ENCODE assay signal across 8 mouse cellular contexts in the genomic region with DNA sequence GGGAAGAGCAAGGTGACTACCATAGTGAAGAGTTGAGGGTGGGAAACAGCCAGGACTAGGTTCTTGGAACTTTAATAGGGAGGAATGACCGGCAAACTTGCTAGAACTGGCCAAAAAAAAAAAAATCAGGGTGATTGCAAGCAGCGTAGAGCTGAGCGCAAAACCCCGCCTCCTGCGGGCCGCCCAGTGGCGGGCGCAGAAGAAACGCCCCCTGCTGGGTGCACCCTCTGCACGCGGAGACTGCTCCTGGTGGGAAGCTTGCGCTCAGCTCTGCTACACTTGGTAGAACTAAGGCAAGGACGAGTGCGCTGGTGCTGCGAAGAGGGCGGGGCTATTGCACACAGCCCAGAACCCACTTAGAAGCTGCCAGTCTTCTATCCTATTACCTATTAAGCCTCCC. TPM values are rescaled to one million over a fixed set of nuclear protein-coding genes. Genes with fewer than 3 reads are reported as not detected.
DNase-seq lines count a peak whose midpoint lies in the region; ATAC-seq and TF ChIP-seq lines count a peak whose summit lies in the region.

No protein-coding gene starts in this region.

- peaks cover 57% of the 10 kb centered on the region for H3K4me1 ChIP-seq in heart, embryonic 13.5 days
- peaks cover 44% of the 10 kb centered on the region for H3K4me1 ChIP-seq in kidney, embryonic 16.5 days (ENCODE audit: insufficient read depth, low read length)
- peaks cover 10% of the 10 kb centered on the region for H3K4me1 ChIP-seq in lung, adult 2 months (ENCODE audit: control insufficient read depth, insufficient read depth, low read length)
- H3K4me1 ChIP-seq in neural tube, embryonic 13.5 days (replicated peaks): peaks cover 49% of the 10 kb centered on the region

- no peaks in the 10 kb centered on the region for H3K9me3 ChIP-seq in heart, embryonic 13.5 days
- no peaks in the 10 kb centered on the region for H3K9me3 ChIP-seq in kidney, embryonic 16.5 days (ENCODE audit: low read length)
- H3K9me3 ChIP-seq in neural tube, embryonic 13.5 days: no peaks in the 10 kb centered on the region

- no peak for TF ChIP-seq POLR2A in lung, adult 2 months (IDR thresholded peaks at IDR 0.05; ENCODE audit: borderline replicate concordance, extremely low read depth, low read depth, low read length)

- WGBS in heart, embryonic 13.5 days: under 1% methylated on average over 16 of the region's 16 CpGs
- WGBS in kidney, embryonic 16.5 days: 0% methylated on average over 16 of the region's 16 CpGs
- WGBS in lung, adult 2 months: 0% methylated on average over 16 of the region's 16 CpGs
- WGBS in neural tube, embryonic 13.5 days: under 1% methylated on average over 16 of the region's 16 CpGs

- H3K4me3 ChIP-seq in heart, embryonic 13.5 days: peak overlapping the region; percentile 45
- H3K4me3 ChIP-seq in kidney, embryonic 16.5 days (ENCODE audit: low read length): peak overlapping the region; percentile 38
- peak overlapping the region; percentile 47 for H3K4me3 ChIP-seq in lung, adult 2 months (replicated peaks; ENCODE audit: extremely low read depth, low read depth, low read length)
- H3K4me3 ChIP-seq in neural tube, embryonic 13.5 days: peak overlapping the region; percentile 18

- peak; percentile 62 for ATAC-seq in erythroblast, adult 5-6 weeks (replicated peaks; ENCODE audit: low FRiP score, poor library complexity, severe bottlenecking)
- ATAC-seq in heart, embryonic 13.5 days (ENCODE audit: extremely low read depth, insufficient number of reproducible peaks, low FRiP score, low TSS enrichment): peak; percentile 59
- ATAC-seq in kidney, embryonic 16.5 days (ENCODE audit: low FRiP score, low TSS enrichment): peak; percentile 84
- ATAC-seq in neural tube, embryonic 13.5 days (ENCODE audit: low read depth): 0 out of 2 replicates have a peak, but pooled peaks have one; percentile 42

- peak overlapping the region; percentile 73 for H3K9ac ChIP-seq in heart, embryonic 13.5 days
- peak overlapping the region; percentile 51 for H3K9ac ChIP-seq in kidney, embryonic 16.5 days (replicated peaks; ENCODE audit: low read length)
- no peak overlapping the region; the same call in 1 of the 2 replicates for H3K9ac ChIP-seq in neural tube, embryonic 13.5 days

- DNase-seq in A20 (ENCODE audit: low read depth, low spot score) (peak; percentile 90), adipocyte (ENCODE audit: low spot score) (peak; percentile 90)
- DNase-seq in lung, adult 2 months: peak; percentile 71
- DNase-seq in testis, postnatal 10 days (ENCODE audit: low spot score): peak; percentile 85

- H3K27me3 ChIP-seq in heart, embryonic 13.5 days (replicated peaks): peaks cover 96% of the 10 kb centered on the region
- H3K27me3 ChIP-seq in kidney, embryonic 16.5 days (ENCODE audit: insufficient read depth, low read length): peaks cover 61% of the 10 kb centered on the region
- peaks cover 95% of the 10 kb centered on the region for H3K27me3 ChIP-seq in neural tube, embryonic 13.5 days

- peak; percentile 48 for TF ChIP-seq CTCF in lung, adult 2 months (IDR thresholded peaks at IDR 0.05; ENCODE audit: insufficient read depth, low read length)

- H3K27ac ChIP-seq in heart, embryonic 13.5 days (replicated peaks): 0 out of 2 replicates have a peak overlapping the region, but pooled peaks have one; percentile 36
- peak overlapping the region; percentile 69 for H3K27ac ChIP-seq in kidney, embryonic 16.5 days (ENCODE audit: low read length)
- no peak overlapping the region for H3K27ac ChIP-seq in neural tube, embryonic 13.5 days (replicated peaks)

- H3K4me2 ChIP-seq in heart, embryonic 13.5 days: peak overlapping the region; percentile 73
- peak overlapping the region; percentile 57 for H3K4me2 ChIP-seq in kidney, embryonic 16.5 days (replicated peaks; ENCODE audit: low read depth, low read length)
- peak overlapping the region; percentile 44 for H3K4me2 ChIP-seq in neural tube, embryonic 13.5 days

- no peaks in the 10 kb centered on the region for H3K36me3 ChIP-seq in heart, embryonic 13.5 days
- H3K36me3 ChIP-seq in kidney, embryonic 16.5 days (ENCODE audit: insufficient read depth, low read length): no peaks in the 10 kb centered on the region
- no peaks in the 10 kb centered on the region for H3K36me3 ChIP-seq in neural tube, embryonic 13.5 days

RNA-seq across cellular contexts. Expression of a gene that starts 4.2 kb away (rescaled TPM):
- 59.6 and 67.9 TPM in 2 replicates for total RNA-seq in erythroblast, adult 5-6 weeks (2015; ENCODE audit: low replicate concordance)
- 13.0 and 63.6 TPM in 2 replicates for total RNA-seq in erythroblast, adult 5-6 weeks (2017; ENCODE audit: low replicate concordance)
- 230 and 374 TPM in 2 replicates for polyA plus RNA-seq in heart, embryonic 13.5 days (2015; fragmentation: Nextera tagmentation; extraction: Ambion mirVana)
- polyA plus RNA-seq in kidney, embryonic 16.5 days (2015; fragmentation: Nextera tagmentation; extraction: Ambion mirVana): 543 and 568 TPM in 2 replicates
- polyA plus RNA-seq in lung, adult 2 months (2012; rRNA removed): 417 and 493 TPM in 2 replicates
- 53.8 and 55.6 TPM in 2 replicates for polyA plus RNA-seq in neural tube, embryonic 13.5 days (2015; fragmentation: Nextera tagmentation; extraction: Ambion mirVana)

RNA-seq across cellular contexts. Expression of a gene that starts 10.7 kb away (rescaled TPM):
- total RNA-seq in erythroblast, adult 5-6 weeks (2015; ENCODE audit: low replicate concordance): 17.7 and 46.2 TPM in 2 replicates
- total RNA-seq in erythroblast, adult 5-6 weeks (2017; ENCODE audit: low replicate concordance): 11.3 and 34.4 TPM in 2 replicates
- 27.9 and 61.6 TPM in 2 replicates for polyA plus RNA-seq in heart, embryonic 13.5 days (2015; fragmentation: Nextera tagmentation; extraction: Ambion mirVana)
- polyA plus RNA-seq in kidney, embryonic 16.5 days (2015; fragmentation: Nextera tagmentation; extraction: Ambion mirVana): 143 and 167 TPM in 2 replicates
- polyA plus RNA-seq in lung, adult 2 months (2012; rRNA removed): 32.2 and 56.0 TPM in 2 replicates
- polyA plus RNA-seq in neural tube, embryonic 13.5 days (2015; fragmentation: Nextera tagmentation; extraction: Ambion mirVana): 9.5 and 12.0 TPM in 2 replicates

RNA-seq across cellular contexts. Expression of a gene that starts 30.7 kb away (rescaled TPM):
- not detected in 2 replicates for total RNA-seq in erythroblast, adult 5-6 weeks (2015; ENCODE audit: low replicate concordance)
- not detected in 2 replicates for total RNA-seq in erythroblast, adult 5-6 weeks (2017; ENCODE audit: low replicate concordance)
- 36.5 and 47.5 TPM in 2 replicates for polyA plus RNA-seq in heart, embryonic 13.5 days (2015; fragmentation: Nextera tagmentation; extraction: Ambion mirVana)
- 1.6 and 3.0 TPM in 2 replicates for polyA plus RNA-seq in kidney, embryonic 16.5 days (2015; fragmentation: Nextera tagmentation; extraction: Ambion mirVana)
- polyA plus RNA-seq in lung, adult 2 months (2012; rRNA removed): 1.4 and 1.6 TPM in 2 replicates
- polyA plus RNA-seq in neural tube, embryonic 13.5 days (2015; fragmentation: Nextera tagmentation; extraction: Ambion mirVana): 99.3 and 131 TPM in 2 replicates

RNA-seq across cellular contexts. Expression of a gene that starts 31.2 kb away (rescaled TPM):
- total RNA-seq in erythroblast, adult 5-6 weeks (2015; ENCODE audit: low replicate concordance): 6.5 and 6.9 TPM in 2 replicates
- total RNA-seq in erythroblast, adult 5-6 weeks (2017; ENCODE audit: low replicate concordance): 8.6 and 11.0 TPM in 2 replicates
- polyA plus RNA-seq in heart, embryonic 13.5 days (2015; fragmentation: Nextera tagmentation; extraction: Ambion mirVana): 58.0 and 65.9 TPM in 2 replicates
- 92.3 and 94.2 TPM in 2 replicates for polyA plus RNA-seq in kidney, embryonic 16.5 days (2015; fragmentation: Nextera tagmentation; extraction: Ambion mirVana)
- 10.7 and 15.9 TPM in 2 replicates for polyA plus RNA-seq in lung, adult 2 months (2012; rRNA removed)
- 56.1 and 59.9 TPM in 2 replicates for polyA plus RNA-seq in neural tube, embryonic 13.5 days (2015; fragmentation: Nextera tagmentation; extraction: Ambion mirVana)

RNA-seq across cellular contexts. Expression of a gene that starts 46.1 kb away (rescaled TPM):
- total RNA-seq in erythroblast, adult 5-6 weeks (2015; ENCODE audit: low replicate concordance): not detected in 2 replicates
- total RNA-seq in erythroblast, adult 5-6 weeks (2017; ENCODE audit: low replicate concordance): not detected in 2 replicates
- polyA plus RNA-seq in heart, embryonic 13.5 days (2015; fragmentation: Nextera tagmentation; extraction: Ambion mirVana): not detected in 2 replicates
- not detected in 2 replicates for polyA plus RNA-seq in kidney, embryonic 16.5 days (2015; fragmentation: Nextera tagmentation; extraction: Ambion mirVana)
- polyA plus RNA-seq in lung, adult 2 months (2012; rRNA removed): 935 TPM in 1 of 2 replicates, not detected in the other
- polyA plus RNA-seq in neural tube, embryonic 13.5 days (2015; fragmentation: Nextera tagmentation; extraction: Ambion mirVana): not detected in 2 replicates
